Mouse (Mus musculus) liver, embryonic 13.5 days (tissue): ENCODE results near the gene Gigyf1. TPM values are rescaled to one million over a fixed set of nuclear protein-coding genes. Genes with fewer than 3 reads are reported as not detected.

Source experiments
- ATAC-seq: fragments of 200-750 bp; cut with Nextera tagmentation; 2 replicates; pipeline ENCODE4 v1.8.0; 2017; ENCODE audit warnings: low read depth, mild to moderate bottlenecking, moderate number of reproducible peaks, moderate library complexity
- DNase-seq: peaks from one replicate; pipeline ENCODE4 v3.0.0; 2022
- H3K27ac ChIP-seq: fragments of 300-500 bp; sonication (generic); 2 replicates; pipeline ENCODE4 v1.5.1; 2015; ENCODE audit warnings: moderate library complexity, mild to moderate bottlenecking, inconsistent platforms
- H3K27me3 ChIP-seq: fragments of 300-500 bp; sonication (generic); 2 replicates; pipeline ENCODE4 v1.6.1; 2015; ENCODE audit warnings: mild to moderate bottlenecking, inconsistent platforms
- H3K36me3 ChIP-seq: fragments of 300-500 bp; sonication (generic); 2 replicates; pipeline ENCODE4 v1.6.1; 2015; ENCODE audit warnings: mild to moderate bottlenecking, inconsistent platforms
- H3K4me1 ChIP-seq: fragments of 300-500 bp; sonication (generic); replicated peaks from 2 replicates; pipeline ENCODE4 v1.6.1; 2015; ENCODE audit warnings: inconsistent platforms
- H3K4me2 ChIP-seq: fragments of 300-500 bp; sonication (generic); 2 replicates; pipeline ENCODE4 v1.6.1; 2015; ENCODE audit warnings: inconsistent platforms, mild to moderate bottlenecking, moderate library complexity
- H3K4me3 ChIP-seq: fragments of 300-500 bp; sonication (generic); replicated peaks from 2 replicates; pipeline ENCODE4 v1.5.1; 2015; ENCODE audit warnings: mild to moderate bottlenecking, inconsistent platforms
- H3K9ac ChIP-seq: fragments of 300-500 bp; sonication (generic); 2 replicates; pipeline ENCODE4 v1.6.1; 2015; ENCODE audit warnings: mild to moderate bottlenecking, inconsistent platforms
- H3K9me3 ChIP-seq: fragments of 300-500 bp; sonication (generic); replicated peaks from 2 replicates; pipeline ENCODE4 v1.6.1; 2016; ENCODE audit warnings: inconsistent platforms
- WGBS: fragments of 180-500 bp; shearing (Covaris S2); methylation state at CpG from one replicate; pipeline ENCODE4 v1.1.7; 2015; ENCODE audit not compliant: insufficient replicate concordance; 5-methylcytosine and 5-hydroxymethylcytosine counted together
- polyA plus RNA-seq: library from polyadenylated mRNA; unstranded; fragments of >200 nt; fragmentation: Nextera tagmentation; extraction: Ambion mirVana; gene quantifications from 2 replicates; pipeline ENCODE4 v1.2.1, GENCODE M21; 2015

Gigyf1 gene
- polyA plus RNA-seq, 1 experiment from 2014 or later = 3.7 TPM

DNA sequence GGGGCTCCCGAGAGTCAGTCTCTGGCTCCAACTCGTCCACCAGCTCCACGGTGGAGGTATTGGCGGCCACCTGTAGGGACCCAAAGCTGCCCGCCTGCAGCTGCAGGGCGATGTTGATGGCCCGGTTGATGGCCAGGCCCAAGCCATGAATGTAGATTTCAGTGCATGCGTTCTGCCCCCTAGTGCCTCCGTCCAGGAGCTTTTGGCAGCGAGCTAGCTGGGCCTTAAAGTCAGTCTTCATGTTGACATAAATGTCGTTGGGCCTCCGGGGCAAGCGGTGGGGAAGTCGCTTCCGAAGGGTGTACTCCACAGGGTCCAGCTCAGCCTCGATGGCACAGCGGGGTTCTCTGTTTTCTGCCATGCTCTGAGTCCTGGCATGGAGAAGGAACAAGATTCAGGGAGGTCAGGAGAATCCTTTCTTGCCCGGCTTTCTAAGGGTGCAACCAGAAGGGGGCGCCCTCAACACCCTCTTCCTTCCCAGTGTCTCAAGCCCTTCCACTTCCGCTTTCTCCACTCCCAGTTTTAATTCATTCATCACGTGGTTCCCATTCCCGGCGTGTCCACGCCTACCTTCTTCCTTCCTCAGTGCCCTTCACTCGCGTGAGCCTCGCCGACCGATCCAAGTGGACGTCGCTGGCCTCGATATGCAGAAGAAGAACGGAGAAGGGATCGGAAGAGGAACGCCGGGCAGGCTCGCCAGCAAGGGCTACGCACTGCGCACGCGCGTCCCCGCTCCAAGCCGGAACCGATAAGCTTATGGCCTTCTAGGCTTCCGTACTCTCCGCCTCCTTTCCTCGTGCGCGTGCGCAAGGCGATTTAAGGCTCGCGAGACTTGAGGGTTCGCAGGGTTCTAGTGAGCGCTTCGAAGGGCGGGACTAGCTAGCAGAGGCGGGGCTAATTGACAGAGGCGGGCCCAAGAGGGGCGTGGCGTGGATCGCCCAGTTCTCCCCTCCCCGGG, 16.4 kb upstream of the Gigyf1 start, which contains the start of gene Pop7:
Gene Pop7 (minus strand): TSS at position 810 of the 958 bp plus-strand sequence.
- Histone ChIP-seq H3K36me3 (peaks cover 11% of the 10 kb centered on the region), H3K4me2 (peak within 1 kb of the TSS; percentile 89), H3K27me3 (no peaks in the 10 kb centered on the region), H3K27ac (peak within 1 kb of the TSS; percentile 91), H3K9me3 (no peaks in the 10 kb centered on the region), H3K4me3 (peak within 1 kb of the TSS; percentile 70), H3K9ac (peak within 1 kb of the TSS; percentile 84), H3K4me1 (peaks cover 37% of the 10 kb centered on the region)
- ATAC-seq (peak; percentile 92), DNase-seq (peak; percentile 100)
- WGBS = 2% methylated on average over 64 of the region's 64 CpGs

GRCm38 (mm10) chr5:137502667-137503110, 15.7 kb upstream of the Gigyf1 start:
- H3K4me1 ChIP-seq = peaks cover 37% of the 10 kb centered on the region
- H3K9me3 ChIP-seq = no peaks in the 10 kb centered on the region
- H3K4me2 ChIP-seq = peak overlapping the region; percentile 89
- peak overlapping the region; percentile 91 for H3K27ac ChIP-seq
- H3K27me3 ChIP-seq = no peaks in the 10 kb centered on the region
- ATAC-seq = peak; percentile 84
- peaks cover 11% of the 10 kb centered on the region for H3K36me3 ChIP-seq
- WGBS = under 1% methylated on average over 29 of the region's 30 CpGs
- peak; percentile 84 for DNase-seq
- H3K9ac ChIP-seq = peak overlapping the region; percentile 84
- peak overlapping the region; percentile 70 for H3K4me3 ChIP-seq

GRCm38 (mm10) chr5:137504041-137504440, 14.3 kb upstream of the Gigyf1 start:
- peaks cover 37% of the 10 kb centered on the region for H3K4me1 ChIP-seq
- peak overlapping the region; percentile 84 for H3K9ac ChIP-seq
- DNase-seq (no peak), ATAC-seq (no peak)
- no peak overlapping the region for H3K4me3 ChIP-seq
- H3K27me3 ChIP-seq = no peaks in the 10 kb centered on the region
- peaks cover 11% of the 10 kb centered on the region for H3K36me3 ChIP-seq
- H3K4me2 ChIP-seq = peak overlapping the region; percentile 89
- 69% methylated on average over 6 of the region's 6 CpGs for WGBS
- H3K27ac ChIP-seq = peak overlapping the region; percentile 91
- no peaks in the 10 kb centered on the region for H3K9me3 ChIP-seq

- peak overlapping the region; percentile 94 for H3K4me2 ChIP-seq
- no peaks in the 10 kb centered on the region for H3K9me3 ChIP-seq
- H3K4me3 ChIP-seq = peak overlapping the region; percentile 94
- WGBS = 1% methylated on average over 44 of the region's 52 CpGs
- H3K9ac ChIP-seq = peak overlapping the region; percentile 97
- ATAC-seq = peak; percentile 71
- no peaks in the 10 kb centered on the region; the same call in 1 of the 2 replicates for H3K36me3 ChIP-seq
- DNase-seq = peak; percentile 56
- H3K4me1 ChIP-seq = peaks cover 47% of the 10 kb centered on the region
- no peaks in the 10 kb centered on the region for H3K27me3 ChIP-seq
- H3K27ac ChIP-seq = peak overlapping the region; percentile 83
Measured at GRCm38 (mm10) chr5:137510014-137510501, 8.3 kb upstream of the Gigyf1 start.

DNA sequence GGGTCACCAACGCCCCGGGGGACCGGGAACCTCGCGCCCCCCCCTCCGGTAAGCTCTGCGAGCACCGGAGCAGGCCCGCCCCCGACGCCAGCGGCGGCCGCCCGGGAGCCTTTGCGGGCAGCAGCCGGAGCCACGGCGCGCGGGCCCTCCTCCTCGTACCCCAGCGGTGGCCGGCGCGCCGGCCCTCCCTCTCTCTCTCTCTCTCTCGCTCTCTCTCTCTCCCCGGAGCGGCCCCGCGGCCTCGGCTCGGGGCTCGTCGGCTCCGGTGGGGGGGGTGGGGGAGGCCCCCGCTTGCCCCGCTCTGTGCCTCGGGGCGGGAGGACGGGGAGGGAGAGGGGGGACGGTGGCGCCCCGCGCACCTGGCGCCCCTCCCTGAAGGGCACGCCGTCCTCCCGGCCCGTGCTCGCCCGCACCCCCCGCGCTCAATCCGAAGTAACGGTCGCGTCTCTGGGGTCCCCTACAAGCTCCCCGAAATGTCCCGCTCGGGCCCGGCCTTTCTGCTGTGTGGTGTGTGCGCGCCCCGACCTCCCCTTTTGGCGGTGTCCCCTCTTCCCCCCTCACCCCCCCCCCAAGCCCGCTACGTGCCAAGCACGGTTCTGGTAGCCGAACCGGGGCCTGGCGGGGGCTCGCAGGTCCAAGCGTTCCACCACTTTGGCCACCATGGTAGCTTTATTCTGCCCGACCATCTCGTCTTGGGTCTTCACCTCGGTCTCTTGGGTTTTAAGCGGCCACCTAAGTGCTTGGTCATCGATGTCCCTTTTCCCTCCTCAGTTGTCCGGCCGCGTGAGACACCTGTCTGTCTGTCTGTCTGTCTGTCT, 7.6 kb upstream of the Gigyf1 start:
- H3K9me3 ChIP-seq = no peaks in the 10 kb centered on the region
- peak; percentile 76 for ATAC-seq
- H3K4me3 ChIP-seq = peak overlapping the region; percentile 94
- DNase-seq = no peak
- peak overlapping the region; percentile 94 for H3K4me2 ChIP-seq
- no peaks in the 10 kb centered on the region; the same call in 1 of the 2 replicates for H3K36me3 ChIP-seq
- H3K27ac ChIP-seq = peak overlapping the region; percentile 83
- WGBS = under 1% methylated on average over 57 of the region's 83 CpGs
- peaks cover 50% of the 10 kb centered on the region for H3K4me1 ChIP-seq
- no peaks in the 10 kb centered on the region for H3K27me3 ChIP-seq
- peak overlapping the region; percentile 97 for H3K9ac ChIP-seq

DNA sequence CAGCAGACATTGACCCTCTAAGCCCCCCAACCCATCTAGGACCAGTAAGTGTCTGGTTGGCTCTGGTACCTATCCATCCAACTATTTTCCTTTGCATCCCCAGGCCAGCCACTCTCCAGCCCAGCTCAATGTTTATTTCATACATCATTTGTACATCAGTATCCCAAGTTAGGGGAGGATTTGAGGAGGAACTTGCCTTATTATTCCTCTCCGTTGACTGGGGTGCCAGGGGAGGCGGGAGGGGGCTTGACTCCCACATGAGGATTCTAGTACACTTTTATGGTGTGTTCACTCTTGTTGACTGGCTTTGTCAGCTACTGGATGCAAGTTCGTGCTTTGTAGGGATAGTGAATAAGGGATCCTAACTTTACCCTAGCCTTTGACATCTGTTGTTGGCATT, 6.6 kb upstream of the Gigyf1 start:
- Histone ChIP-seq H3K4me1 (peaks cover 59% of the 10 kb centered on the region), H3K36me3 (no peaks in the 10 kb centered on the region; the same call in 1 of the 2 replicates), H3K4me2 (peak overlapping the region; percentile 94), H3K9ac (peak overlapping the region; percentile 97), H3K27ac (peak overlapping the region; percentile 6; the same call in 1 of the 2 replicates), H3K4me3 (peak overlapping the region; percentile 94), H3K27me3 (no peaks in the 10 kb centered on the region), H3K9me3 (no peaks in the 10 kb centered on the region)
- DNase-seq (no peak), ATAC-seq (no peak)
- WGBS = 71% methylated on average over 3 of the region's 3 CpGs

GRCm38 (mm10) chr5:137512847-137513794, 5.2 kb upstream of the Gigyf1 start:
- H3K4me2 ChIP-seq = no peak overlapping the region
- WGBS = 79% methylated on average over 11 of the region's 11 CpGs
- H3K27me3 ChIP-seq = no peaks in the 10 kb centered on the region
- H3K4me1 ChIP-seq = peaks cover 70% of the 10 kb centered on the region
- H3K27ac ChIP-seq = 0 out of 2 replicates have a peak overlapping the region, but pooled peaks have one; percentile 1
- DNase-seq = no peak
- no peak overlapping the region for H3K4me3 ChIP-seq
- H3K9me3 ChIP-seq = no peaks in the 10 kb centered on the region
- H3K36me3 ChIP-seq = peaks cover 7% of the 10 kb centered on the region
- H3K9ac ChIP-seq = no peak overlapping the region; the same call in 1 of the 2 replicates
- ATAC-seq = no peak

DNA sequence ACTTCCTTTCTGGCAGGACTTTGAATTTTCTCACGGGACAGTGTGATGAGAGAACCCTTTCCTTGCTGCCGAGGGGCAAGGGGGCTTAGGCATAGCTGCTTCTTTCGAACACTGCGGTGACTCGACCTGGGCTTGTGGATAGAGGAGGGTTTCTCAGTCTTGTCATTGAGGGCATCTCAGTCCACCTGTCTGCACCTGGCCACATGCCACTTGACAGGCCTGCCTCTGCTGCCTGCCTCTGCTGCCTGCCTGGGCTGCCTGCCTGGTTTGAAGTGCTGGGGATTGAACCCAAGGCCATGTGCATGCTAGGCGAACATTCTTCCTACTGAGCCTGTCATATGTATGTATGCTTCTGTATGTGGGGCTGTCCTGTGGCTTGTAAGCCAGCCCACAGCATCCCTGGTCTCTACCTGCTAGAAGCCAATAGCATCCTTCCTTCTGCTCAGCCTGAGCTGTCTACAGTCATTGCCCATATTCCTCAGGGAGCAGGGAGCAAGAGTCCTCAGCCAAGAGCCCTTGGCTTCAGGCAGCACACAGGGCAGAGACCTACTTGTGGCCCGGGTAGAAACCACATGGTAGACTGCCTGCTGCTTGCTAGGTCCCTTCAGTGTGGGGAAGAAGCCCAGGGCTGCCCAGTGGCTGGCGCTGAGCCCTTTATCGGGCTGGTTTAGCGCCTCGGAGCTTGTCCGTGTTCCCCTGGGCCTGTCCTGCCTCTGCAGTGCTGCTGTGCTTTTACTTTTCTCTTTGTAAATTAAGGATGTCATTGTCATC, 4.2 kb upstream of the Gigyf1 start:
- H3K4me1 ChIP-seq = peaks cover 73% of the 10 kb centered on the region
- H3K9ac ChIP-seq = no peak overlapping the region

GRCm38 (mm10) chr5:137514811-137515210, 3.5 kb upstream of the Gigyf1 start:
- no peak overlapping the region for H3K4me3 ChIP-seq
- H3K27me3 ChIP-seq = no peaks in the 10 kb centered on the region
- no peak overlapping the region for H3K4me2 ChIP-seq
- H3K9me3 ChIP-seq = no peaks in the 10 kb centered on the region
- H3K4me1 ChIP-seq = peaks cover 69% of the 10 kb centered on the region
- 74% methylated on average over 3 of the region's 3 CpGs for WGBS
- no peak overlapping the region for H3K27ac ChIP-seq
- DNase-seq = no peak
- peaks cover 24% of the 10 kb centered on the region for H3K36me3 ChIP-seq
- no peak for ATAC-seq
- H3K9ac ChIP-seq = no peak overlapping the region

More for the DNA sequence above, 4.2 kb upstream of the Gigyf1 start:
- 83% methylated on average over 12 of the region's 12 CpGs for WGBS
- Histone ChIP-seq H3K36me3 (peaks cover 17% of the 10 kb centered on the region), H3K9me3 (no peaks in the 10 kb centered on the region), H3K27ac (no peak overlapping the region), H3K4me2 (no peak overlapping the region), H3K4me3 (no peak overlapping the region), H3K27me3 (no peaks in the 10 kb centered on the region)
- no peak for ATAC-seq
- no peak for DNase-seq
